Mouse (Mus musculus): ENCODE data around the gene Ttc6. TPM values are rescaled to one million over a fixed set of nuclear protein-coding genes. Genes with fewer than 3 reads are reported as not detected.

Gene Ttc6
- polyA plus RNA-seq (2015; fragmentation: Nextera tagmentation; extraction: Ambion mirVana): 0.20 and 0.43 TPM in 2 replicates

- 54% methylated on average over 6 of the region's 6 CpGs for WGBS
- no peaks in the 10 kb centered on the region for H3K36me3 ChIP-seq (ENCODE audit: control insufficient read depth, insufficient read depth)
- no peaks in the 10 kb centered on the region for H3K27me3 ChIP-seq (replicated peaks; ENCODE audit: control insufficient read depth, insufficient read depth, low read length)
- no peak for ATAC-seq
- TF ChIP-seq CTCF (IDR thresholded peaks at IDR 0.05; ENCODE audit: low read depth): no peak
- H3K4me3 ChIP-seq (ENCODE audit: low read depth, low read length): no peak within 1 kb of the TSS
- no peaks in the 10 kb centered on the region for H3K9me3 ChIP-seq (ENCODE audit: control insufficient read depth)
- H3K4me2 ChIP-seq (replicated peaks; ENCODE audit: low read depth): no peak within 1 kb of the TSS
- H3K27ac ChIP-seq (ENCODE audit: low read depth, low read length): no peak within 1 kb of the TSS
- no peaks in the 10 kb centered on the region for H3K4me1 ChIP-seq (replicated peaks; ENCODE audit: control insufficient read depth, insufficient read depth, low read length)
- H3K9ac ChIP-seq (ENCODE audit: low read depth, low read length): no peak within 1 kb of the TSS
Observed at GRCm38 (mm10) chr12:57563909-57564308, at the start of gene Ttc6. TSS of gene Ttc6 (plus strand) at chr12:57564113.

DNA sequence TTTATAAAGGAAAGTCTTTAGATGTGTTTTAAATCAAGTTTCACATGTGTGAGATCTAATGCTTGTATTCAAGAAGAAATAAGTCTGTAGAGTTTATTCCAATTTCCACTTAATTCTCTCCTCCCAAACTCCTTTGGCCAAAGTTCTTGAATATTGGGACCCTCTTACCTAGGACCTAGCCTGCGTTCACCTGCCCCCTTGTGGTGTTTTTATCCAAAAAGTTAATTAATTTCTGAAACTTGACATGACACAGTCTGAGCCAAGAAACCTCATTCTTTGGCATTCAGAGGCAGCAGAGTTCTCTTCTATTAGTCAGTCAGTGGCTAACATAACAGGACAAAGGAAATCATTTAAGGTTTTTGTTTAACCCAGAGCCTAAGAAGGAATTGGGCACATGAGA is 49.4 kb upstream of the Ttc6 start:
- ATAC-seq: no peak
- Histone ChIP-seq H3K36me3 (ENCODE audit: control insufficient read depth, insufficient read depth) (no peaks in the 10 kb centered on the region), H3K4me2 (replicated peaks; ENCODE audit: low read depth) (no peak overlapping the region), H3K27ac (ENCODE audit: low read depth, low read length) (no peak overlapping the region), H3K4me1 (replicated peaks; ENCODE audit: control insufficient read depth, insufficient read depth, low read length) (no peaks in the 10 kb centered on the region), H3K4me3 (ENCODE audit: low read depth, low read length) (no peak overlapping the region), H3K9me3 (ENCODE audit: control insufficient read depth) (no peaks in the 10 kb centered on the region), H3K27me3 (replicated peaks; ENCODE audit: control insufficient read depth, insufficient read depth, low read length) (no peaks in the 10 kb centered on the region), H3K9ac (ENCODE audit: low read depth, low read length) (no peak overlapping the region)
- TF ChIP-seq CTCF (IDR thresholded peaks at IDR 0.05; ENCODE audit: low read depth): peak; percentile 23; the same call in 1 of the 2 replicates
- WGBS: 62% methylated on average over 1 of the region's 1 CpGs

GRCm38 (mm10) chr12:57515702-57516377 is 48.1 kb upstream of the Ttc6 start:
- Histone ChIP-seq H3K9ac (ENCODE audit: low read depth, low read length) (no peak overlapping the region), H3K36me3 (ENCODE audit: control insufficient read depth, insufficient read depth) (no peaks in the 10 kb centered on the region), H3K4me2 (replicated peaks; ENCODE audit: low read depth) (peak overlapping the region; percentile 33; the same call in 1 of the 2 replicates), H3K4me1 (replicated peaks; ENCODE audit: control insufficient read depth, insufficient read depth, low read length) (no peaks in the 10 kb centered on the region), H3K4me3 (ENCODE audit: low read depth, low read length) (no peak overlapping the region), H3K27ac (ENCODE audit: low read depth, low read length) (no peak overlapping the region), H3K27me3 (replicated peaks; ENCODE audit: control insufficient read depth, insufficient read depth, low read length) (no peaks in the 10 kb centered on the region), H3K9me3 (ENCODE audit: control insufficient read depth) (no peaks in the 10 kb centered on the region)
- no peak for TF ChIP-seq CTCF (IDR thresholded peaks at IDR 0.05; ENCODE audit: low read depth)
- no peak for ATAC-seq
- WGBS: 28% methylated on average over 12 of the region's 12 CpGs

DNA sequence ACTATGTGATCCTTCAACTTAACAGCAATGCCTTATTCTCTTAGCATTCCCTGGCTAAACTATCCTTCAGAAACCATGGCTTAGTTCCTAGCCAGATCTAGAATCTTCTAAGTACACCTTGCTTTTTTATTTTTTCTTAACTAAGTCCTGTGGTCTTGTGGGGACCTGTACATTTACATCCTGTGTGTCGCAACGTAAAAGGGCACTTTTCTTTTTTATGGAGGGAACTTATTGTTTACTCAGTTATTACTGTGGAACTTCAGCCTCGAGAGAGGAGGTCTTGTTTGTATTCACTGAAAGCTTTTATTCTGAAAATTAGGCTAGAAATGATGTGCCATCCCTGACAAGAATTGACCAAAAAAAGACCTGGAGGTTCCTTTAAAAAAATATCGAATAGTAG is 35.6 kb upstream of the Ttc6 start:
- no peaks in the 10 kb centered on the region for H3K36me3 ChIP-seq (ENCODE audit: control insufficient read depth, insufficient read depth)
- TF ChIP-seq CTCF (IDR thresholded peaks at IDR 0.05; ENCODE audit: low read depth): no peak
- no peak overlapping the region for H3K27ac ChIP-seq (ENCODE audit: low read depth, low read length)
- 0 out of 2 replicates have a peak, but pooled peaks cover 8% of the 10 kb centered on the region for H3K27me3 ChIP-seq (replicated peaks; ENCODE audit: control insufficient read depth, insufficient read depth, low read length)
- H3K4me1 ChIP-seq (replicated peaks; ENCODE audit: control insufficient read depth, insufficient read depth, low read length): no peaks in the 10 kb centered on the region
- no peak overlapping the region for H3K4me3 ChIP-seq (ENCODE audit: low read depth, low read length)
- WGBS: 30% methylated on average over 4 of the region's 4 CpGs
- H3K9me3 ChIP-seq (ENCODE audit: control insufficient read depth): no peaks in the 10 kb centered on the region
- ATAC-seq: no peak
- no peak overlapping the region for H3K4me2 ChIP-seq (replicated peaks; ENCODE audit: low read depth)
- no peak overlapping the region for H3K9ac ChIP-seq (ENCODE audit: low read depth, low read length)

- no peak for ATAC-seq
- no peaks in the 10 kb centered on the region for H3K36me3 ChIP-seq (ENCODE audit: control insufficient read depth, insufficient read depth)
- WGBS: 54% methylated on average over 9 of the region's 9 CpGs
- no peak overlapping the region for H3K4me3 ChIP-seq (ENCODE audit: low read depth, low read length)
- H3K27me3 ChIP-seq (replicated peaks; ENCODE audit: control insufficient read depth, insufficient read depth, low read length): peaks cover 23% of the 10 kb centered on the region; the same call in 1 of the 2 replicates
- no peak overlapping the region for H3K4me2 ChIP-seq (replicated peaks; ENCODE audit: low read depth)
- TF ChIP-seq CTCF (IDR thresholded peaks at IDR 0.05; ENCODE audit: low read depth): no peak
- no peaks in the 10 kb centered on the region for H3K9me3 ChIP-seq (ENCODE audit: control insufficient read depth)
- H3K9ac ChIP-seq (ENCODE audit: low read depth, low read length): no peak overlapping the region
- no peak overlapping the region for H3K27ac ChIP-seq (ENCODE audit: low read depth, low read length)
- H3K4me1 ChIP-seq (replicated peaks; ENCODE audit: control insufficient read depth, insufficient read depth, low read length): no peaks in the 10 kb centered on the region
Observed at GRCm38 (mm10) chr12:57530474-57530873, 33.4 kb upstream of the Ttc6 start.

DNA sequence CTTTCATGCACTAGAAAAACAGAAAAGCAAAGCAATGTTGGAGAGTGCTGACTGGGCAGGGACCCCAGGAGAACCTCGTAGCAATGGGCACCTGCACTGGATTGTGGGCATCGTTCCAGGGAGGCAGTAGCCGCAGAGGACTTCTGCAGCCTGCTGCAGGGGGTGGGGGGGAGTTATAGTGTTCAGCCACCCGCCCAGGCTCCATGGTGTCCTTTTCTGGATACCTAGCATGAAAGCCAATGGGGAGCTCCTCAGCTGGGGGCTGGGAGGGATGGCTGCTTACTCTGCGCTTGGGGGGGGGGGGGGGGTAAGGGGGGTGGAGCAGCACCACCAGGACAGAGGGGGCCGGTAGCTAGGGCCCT is 29.4 kb upstream of the Ttc6 start:
- 7% methylated on average over 5 of the region's 6 CpGs for WGBS
- peaks cover 37% of the 10 kb centered on the region; the same call in 1 of the 2 replicates for H3K27me3 ChIP-seq (replicated peaks; ENCODE audit: control insufficient read depth, insufficient read depth, low read length)
- 0 out of 2 replicates have a peak overlapping the region, but pooled peaks have one; percentile 81 for H3K27ac ChIP-seq (ENCODE audit: low read depth, low read length)
- H3K4me1 ChIP-seq (replicated peaks; ENCODE audit: control insufficient read depth, insufficient read depth, low read length): no peaks in the 10 kb centered on the region
- peak overlapping the region; percentile 74 for H3K4me2 ChIP-seq (replicated peaks; ENCODE audit: low read depth)
- TF ChIP-seq CTCF (IDR thresholded peaks at IDR 0.05; ENCODE audit: low read depth): no peak
- no peak for ATAC-seq
- no peaks in the 10 kb centered on the region for H3K9me3 ChIP-seq (ENCODE audit: control insufficient read depth)
- H3K4me3 ChIP-seq (ENCODE audit: low read depth, low read length): peak overlapping the region; percentile 30
- no peaks in the 10 kb centered on the region for H3K36me3 ChIP-seq (ENCODE audit: control insufficient read depth, insufficient read depth)
- H3K9ac ChIP-seq (ENCODE audit: low read depth, low read length): 0 out of 2 replicates have a peak overlapping the region, but pooled peaks have one; percentile 31

All from intestine, postnatal 0 days (tissue).